Mouse (Mus musculus): ENCODE results near the gene Hmgb1.

DNA sequence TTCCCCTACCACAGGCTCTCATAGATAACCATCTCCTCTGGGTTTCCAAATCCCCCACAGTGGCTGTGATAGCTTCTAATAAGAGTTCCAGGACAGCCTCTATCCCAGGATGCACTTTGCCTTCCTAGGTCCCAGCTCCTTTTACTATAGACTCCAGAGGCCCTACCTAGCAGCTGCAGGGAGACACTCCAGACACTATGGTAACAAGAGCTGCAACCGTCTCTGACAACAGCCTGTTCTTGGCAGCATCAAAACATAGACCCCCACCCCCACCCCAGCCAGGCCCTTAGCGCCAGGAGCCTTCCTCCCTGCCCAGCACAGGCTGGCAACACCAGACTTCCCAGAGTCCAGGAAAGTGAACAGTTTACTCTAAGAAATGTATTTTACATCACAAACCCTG lies 181.2 kb downstream of the Hmgb1 start:
- TF ChIP-seq CTCF (IDR thresholded peaks at IDR 0.05; ENCODE audit: borderline replicate concordance, extremely low read depth, insufficient read depth, insufficient read length): no peak
- no peak for TF ChIP-seq POLR2A (IDR thresholded peaks at IDR 0.05; ENCODE audit: borderline replicate concordance, extremely low read depth, insufficient read depth, insufficient read length, poor library complexity, severe bottlenecking)
